Mouse (Mus musculus): ENCODE results near the gene D630036H23Rik.

- TF ChIP-seq CTCF (IDR thresholded peaks at IDR 0.05; ENCODE audit: insufficient read depth, low read length) (no peak), POLR2A (IDR thresholded peaks at IDR 0.05; ENCODE audit: borderline replicate concordance, extremely low read depth, low read depth, low read length) (no peak)
Measured at GRCm38 (mm10) chr12:36395115-36395514, 13.1 kb upstream of the D630036H23Rik start.
